Mouse (Mus musculus): Measurements from ENCODE around the gene Zg16. TPM values are rescaled to one million over a fixed set of nuclear protein-coding genes. Genes with fewer than 3 reads are reported as not detected.

Zg16 gene
- polyA plus RNA-seq, 1 experiment from 2014 or later, result not detected

DNA sequence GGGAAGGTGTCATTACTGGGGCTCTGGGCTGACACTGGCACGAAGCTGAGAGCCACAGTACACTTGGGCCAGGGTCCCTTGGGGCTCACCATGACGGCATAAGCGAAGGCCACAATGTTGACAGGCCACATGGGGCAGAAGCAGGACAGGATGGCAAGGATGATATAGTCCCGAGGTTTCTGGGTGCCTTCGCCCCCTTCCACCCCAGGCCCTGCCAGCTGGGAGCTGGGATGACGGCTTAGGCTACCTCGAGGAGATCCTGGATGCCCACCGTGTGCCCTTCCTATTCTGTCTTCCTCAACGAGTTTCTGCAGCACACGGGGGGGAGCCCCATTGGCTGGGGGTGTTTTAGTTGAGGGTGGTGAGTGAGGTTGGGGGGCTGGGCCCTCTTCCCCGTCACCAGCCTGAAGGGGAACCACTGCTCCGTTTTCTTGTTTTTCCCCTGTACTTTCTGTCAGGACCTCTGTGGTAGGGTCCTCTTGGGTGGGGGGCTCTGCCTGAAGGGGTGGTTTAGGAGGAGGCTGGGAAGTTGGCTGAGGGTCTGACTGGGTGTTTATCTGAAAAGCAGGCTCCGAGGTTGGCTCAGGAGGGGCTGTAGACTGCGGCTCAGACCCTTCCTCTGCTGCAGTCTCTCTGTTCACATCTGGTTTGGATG is 67.7 kb downstream of the Zg16 start:
- Histone ChIP-seq H3K36me3 (ENCODE audit: control insufficient read depth, insufficient read depth) (peaks cover 10% of the 10 kb centered on the region), H3K27ac (ENCODE audit: low read length) (no peak overlapping the region), H3K9me3 (ENCODE audit: control insufficient read depth, low read length) (no peaks in the 10 kb centered on the region), H3K4me2 (ENCODE audit: low read length) (peak overlapping the region; percentile 71), H3K9ac (replicated peaks; ENCODE audit: low read depth, low read length) (peak overlapping the region; percentile 71), H3K4me1 (replicated peaks; ENCODE audit: control insufficient read depth, insufficient read depth, low read length) (peaks cover 82% of the 10 kb centered on the region), H3K27me3 (replicated peaks; ENCODE audit: control insufficient read depth, insufficient read depth, low read length) (no peaks in the 10 kb centered on the region), H3K4me3 (replicated peaks; ENCODE audit: low read length) (peak overlapping the region; percentile 51)
- ATAC-seq, result no peak
- 72% methylated on average over 14 of the region's 14 CpGs for WGBS

DNA sequence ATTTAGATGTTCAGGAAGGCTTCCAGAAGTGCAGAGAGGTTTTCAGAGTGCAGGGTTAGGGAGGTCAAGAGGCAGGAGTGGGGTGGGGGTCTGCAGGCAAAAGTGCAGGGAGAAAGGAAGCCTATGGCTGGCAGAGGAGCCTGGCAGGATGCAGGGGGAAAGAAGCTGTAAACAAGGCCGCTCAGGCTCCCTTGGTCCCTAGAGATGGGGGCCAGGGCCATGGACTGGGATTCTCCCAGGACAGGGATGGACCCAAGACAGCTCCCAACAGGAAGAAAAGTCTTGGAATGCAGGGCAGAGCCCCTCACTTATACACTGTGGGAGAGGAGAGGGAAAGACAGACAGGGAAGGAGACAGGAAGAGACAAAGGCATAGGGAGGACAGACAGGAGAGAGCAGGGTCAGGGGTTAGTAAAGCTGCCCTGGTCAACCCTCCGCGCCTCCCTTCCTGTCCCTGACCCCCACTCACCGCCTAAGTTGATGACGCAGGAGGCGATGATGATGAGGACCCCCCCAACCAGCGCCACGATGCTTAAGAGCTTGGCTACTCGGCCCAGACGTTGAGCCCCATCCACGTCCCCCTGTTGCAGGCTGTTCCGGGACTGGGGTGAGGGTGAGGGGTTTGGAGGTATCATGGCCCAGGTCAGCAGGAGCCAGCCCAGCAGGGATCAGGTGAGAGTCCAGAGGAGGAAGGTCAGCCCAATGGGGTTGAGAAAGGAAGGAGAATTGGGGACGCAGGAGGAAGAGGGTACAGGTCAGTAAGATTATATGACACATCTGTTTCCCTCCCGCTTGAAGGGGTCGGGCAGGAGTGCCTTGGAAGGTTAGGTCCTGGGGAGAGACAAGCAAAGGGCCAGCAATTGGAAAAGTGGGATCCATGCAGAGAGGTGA is 68.5 kb downstream of the Zg16 start:
- ATAC-seq, result no peak
- no peaks in the 10 kb centered on the region for H3K9me3 ChIP-seq (ENCODE audit: control insufficient read depth, low read length)
- no peak overlapping the region for H3K4me3 ChIP-seq (replicated peaks; ENCODE audit: low read length)
- H3K27me3 ChIP-seq (replicated peaks; ENCODE audit: control insufficient read depth, insufficient read depth, low read length), result no peaks in the 10 kb centered on the region
- peaks cover 10% of the 10 kb centered on the region for H3K36me3 ChIP-seq (ENCODE audit: control insufficient read depth, insufficient read depth)
- peak overlapping the region; percentile 78 for H3K27ac ChIP-seq (ENCODE audit: low read length)
- WGBS, result 92% methylated on average over 15 of the region's 15 CpGs
- peak overlapping the region; percentile 15 for H3K9ac ChIP-seq (replicated peaks; ENCODE audit: low read depth, low read length)
- peak overlapping the region; percentile 8; the same call in 1 of the 2 replicates for H3K4me2 ChIP-seq (ENCODE audit: low read length)
- peaks cover 79% of the 10 kb centered on the region for H3K4me1 ChIP-seq (replicated peaks; ENCODE audit: control insufficient read depth, insufficient read depth, low read length)

DNA sequence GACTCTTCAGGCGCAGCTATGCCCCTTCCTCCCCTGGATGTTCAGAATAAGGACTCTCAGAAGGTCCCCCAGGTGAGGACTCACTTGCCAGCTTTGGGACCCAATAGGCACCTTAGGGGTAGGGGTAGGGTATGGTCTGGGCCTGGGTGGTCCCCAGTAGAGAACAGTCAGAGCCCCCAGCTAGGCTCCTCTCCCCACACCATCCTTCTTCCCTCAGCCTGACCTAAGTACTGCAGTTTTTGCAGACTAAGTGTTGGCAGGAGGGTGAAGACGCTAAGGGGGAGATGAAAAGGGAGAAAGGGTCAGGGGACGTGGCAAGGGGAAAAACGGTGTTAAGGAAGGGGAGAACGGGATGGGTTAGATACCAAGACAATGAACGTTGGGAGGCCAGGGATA is 69.2 kb downstream of the Zg16 start:
- ATAC-seq, result no peak
- peak overlapping the region; percentile 15 for H3K9ac ChIP-seq (replicated peaks; ENCODE audit: low read depth, low read length)
- H3K27ac ChIP-seq (ENCODE audit: low read length), result peak overlapping the region; percentile 78
- H3K36me3 ChIP-seq (ENCODE audit: control insufficient read depth, insufficient read depth), result peaks cover 15% of the 10 kb centered on the region
- peak overlapping the region; percentile 8 for H3K4me2 ChIP-seq (ENCODE audit: low read length)
- no peak overlapping the region for H3K4me3 ChIP-seq (replicated peaks; ENCODE audit: low read length)
- WGBS, result 55% methylated on average over 6 of the region's 6 CpGs
- no peaks in the 10 kb centered on the region for H3K9me3 ChIP-seq (ENCODE audit: control insufficient read depth, low read length)
- H3K27me3 ChIP-seq (replicated peaks; ENCODE audit: control insufficient read depth, insufficient read depth, low read length), result no peaks in the 10 kb centered on the region
- H3K4me1 ChIP-seq (replicated peaks; ENCODE audit: control insufficient read depth, insufficient read depth, low read length), result peaks cover 72% of the 10 kb centered on the region

DNA sequence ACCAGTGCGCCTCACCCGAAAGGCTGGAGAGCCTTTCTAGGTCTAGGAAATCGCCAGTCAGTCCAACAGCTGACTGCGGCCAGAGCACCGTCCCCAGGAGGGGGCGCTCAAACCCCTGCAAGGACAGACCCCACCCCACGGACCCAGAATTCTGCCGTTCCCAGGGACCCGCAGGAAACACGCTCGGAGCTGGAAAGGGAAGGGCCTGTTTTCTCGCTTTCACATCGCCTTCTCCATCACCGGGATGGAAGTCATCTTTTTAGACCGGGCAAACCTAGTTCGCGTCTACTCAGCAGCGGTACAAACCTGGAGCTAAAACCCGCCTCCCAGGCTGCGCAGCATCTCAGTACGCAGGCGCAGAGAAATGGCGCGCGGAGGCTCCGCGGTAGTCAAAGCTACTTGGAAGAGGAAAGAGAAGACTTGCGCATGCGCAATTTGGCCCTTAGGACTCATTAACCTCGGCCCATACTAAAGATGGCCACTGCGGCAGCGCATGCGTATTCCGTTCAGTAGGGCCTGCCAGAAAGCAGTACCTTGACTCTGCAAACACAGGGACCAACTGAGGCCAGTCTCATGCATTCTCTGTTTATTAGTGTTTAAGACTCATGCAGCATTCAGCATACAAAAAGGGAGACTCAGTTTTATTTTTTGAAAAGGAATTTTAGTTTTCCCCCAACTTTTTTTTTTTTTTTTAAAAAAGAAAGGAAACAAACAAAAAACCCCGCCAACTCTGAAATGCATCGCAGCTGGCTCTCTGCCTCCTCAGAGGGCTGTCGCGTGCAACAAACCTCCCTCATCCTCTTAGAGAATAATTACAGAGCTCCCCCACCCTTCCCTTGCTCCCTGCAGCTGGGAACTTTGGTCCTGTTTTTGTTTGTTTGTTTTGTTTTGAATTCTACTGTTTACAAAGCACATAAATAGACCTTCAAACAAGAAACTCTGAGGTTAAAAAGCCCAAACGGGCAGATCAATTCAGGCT is 69.9 kb downstream of the Zg16 start, which contains the start of gene Pagr1a:
Gene Pagr1a, minus strand, starts transcription at position 382 of the 979 bp plus-strand sequence.
- Histone ChIP-seq H3K27me3 (replicated peaks; ENCODE audit: control insufficient read depth, insufficient read depth, low read length) (no peaks in the 10 kb centered on the region), H3K4me2 (ENCODE audit: low read length) (peak within 1 kb of the TSS; percentile 83), H3K9ac (replicated peaks; ENCODE audit: low read depth, low read length) (peak within 1 kb of the TSS; percentile 85), H3K4me3 (replicated peaks; ENCODE audit: low read length) (peak within 1 kb of the TSS; percentile 62), H3K27ac (ENCODE audit: low read length) (peak within 1 kb of the TSS; percentile 97), H3K4me1 (replicated peaks; ENCODE audit: control insufficient read depth, insufficient read depth, low read length) (peaks cover 65% of the 10 kb centered on the region), H3K9me3 (ENCODE audit: control insufficient read depth, low read length) (no peaks in the 10 kb centered on the region), H3K36me3 (ENCODE audit: control insufficient read depth, insufficient read depth) (peaks cover 11% of the 10 kb centered on the region; the same call in 1 of the 2 replicates)
- ATAC-seq, result peak; percentile 84
- 1% methylated on average over 39 of the region's 39 CpGs for WGBS

DNA sequence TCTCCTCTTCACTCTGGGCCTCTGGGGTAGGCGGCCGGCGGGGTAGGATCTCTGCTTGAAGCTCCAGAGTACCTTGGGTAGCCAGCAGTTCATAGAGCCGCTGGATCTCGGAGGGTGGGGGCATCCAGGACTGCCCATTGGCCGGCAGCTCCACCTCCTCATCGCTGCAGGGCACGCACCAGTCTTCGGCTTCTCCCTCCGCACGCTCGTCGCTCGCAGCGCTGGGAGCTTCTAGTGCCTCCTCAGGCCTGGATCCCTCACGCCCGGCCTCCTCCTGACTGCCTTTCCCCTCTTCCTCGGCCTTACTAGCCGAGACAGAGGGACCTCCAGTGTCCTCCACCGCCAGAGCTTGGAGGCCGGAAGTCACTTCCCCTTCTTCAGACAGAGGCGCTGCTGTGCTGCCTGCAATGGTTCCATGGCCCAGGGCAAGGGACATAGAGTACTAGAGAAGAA is 70.6 kb downstream of the Zg16 start:
- Histone ChIP-seq H3K4me1 (replicated peaks; ENCODE audit: control insufficient read depth, insufficient read depth, low read length) (peaks cover 59% of the 10 kb centered on the region), H3K9me3 (ENCODE audit: control insufficient read depth, low read length) (no peaks in the 10 kb centered on the region), H3K27ac (ENCODE audit: low read length) (peak overlapping the region; percentile 97), H3K4me3 (replicated peaks; ENCODE audit: low read length) (peak overlapping the region; percentile 62), H3K4me2 (ENCODE audit: low read length) (peak overlapping the region; percentile 83), H3K9ac (replicated peaks; ENCODE audit: low read depth, low read length) (peak overlapping the region; percentile 85), H3K36me3 (ENCODE audit: control insufficient read depth, insufficient read depth) (peaks cover 11% of the 10 kb centered on the region; the same call in 1 of the 2 replicates), H3K27me3 (replicated peaks; ENCODE audit: control insufficient read depth, insufficient read depth, low read length) (no peaks in the 10 kb centered on the region)
- peak; percentile 43 for ATAC-seq
- WGBS, result 0% methylated on average over 20 of the region's 22 CpGs

DNA sequence TGATC is 70.8 kb downstream of the Zg16 start, which contains the start of gene Pagr1b:
Gene Pagr1b, minus strand, starts transcription at position 4 of the 5 bp plus-strand sequence.
- Histone ChIP-seq H3K4me2 (ENCODE audit: low read length) (peak within 1 kb of the TSS; percentile 83), H3K36me3 (ENCODE audit: control insufficient read depth, insufficient read depth) (peaks cover 11% of the 10 kb centered on the region; the same call in 1 of the 2 replicates), H3K4me3 (replicated peaks; ENCODE audit: low read length) (peak within 1 kb of the TSS; percentile 62), H3K4me1 (replicated peaks; ENCODE audit: control insufficient read depth, insufficient read depth, low read length) (peaks cover 57% of the 10 kb centered on the region), H3K27me3 (replicated peaks; ENCODE audit: control insufficient read depth, insufficient read depth, low read length) (no peaks in the 10 kb centered on the region), H3K27ac (ENCODE audit: low read length) (peak within 1 kb of the TSS; percentile 97), H3K9me3 (ENCODE audit: control insufficient read depth, low read length) (no peaks in the 10 kb centered on the region), H3K9ac (replicated peaks; ENCODE audit: low read depth, low read length) (peak within 1 kb of the TSS; percentile 85)
- ATAC-seq, result no peak

DNA sequence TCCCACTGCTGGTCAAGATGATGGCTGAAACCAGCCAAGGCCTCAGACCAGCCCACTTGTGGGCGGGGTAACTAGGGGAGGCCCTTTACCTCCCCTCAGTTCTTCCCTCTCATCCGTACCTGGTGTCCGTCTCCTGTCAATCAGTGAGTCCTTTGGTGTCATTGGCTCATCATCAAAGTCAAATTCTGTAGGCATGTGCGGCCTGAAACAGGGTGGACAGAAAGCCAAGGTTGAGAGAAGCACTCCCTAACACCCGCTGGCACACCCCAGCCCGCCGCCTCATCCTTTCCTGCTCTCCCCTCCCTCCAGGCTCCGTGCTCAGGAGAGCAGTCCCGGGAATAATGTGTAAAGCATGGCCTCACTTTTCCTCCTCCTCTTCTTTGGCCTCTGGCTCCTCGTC is 71.0 kb downstream of the Zg16 start:
- ATAC-seq, result 0 out of 2 replicates have a peak, but pooled peaks have one; percentile 0
- H3K27ac ChIP-seq (ENCODE audit: low read length), result peak overlapping the region; percentile 97
- peaks cover 11% of the 10 kb centered on the region; the same call in 1 of the 2 replicates for H3K36me3 ChIP-seq (ENCODE audit: control insufficient read depth, insufficient read depth)
- H3K4me1 ChIP-seq (replicated peaks; ENCODE audit: control insufficient read depth, insufficient read depth, low read length), result peaks cover 55% of the 10 kb centered on the region
- peak overlapping the region; percentile 85 for H3K9ac ChIP-seq (replicated peaks; ENCODE audit: low read depth, low read length)
- H3K9me3 ChIP-seq (ENCODE audit: control insufficient read depth, low read length), result no peaks in the 10 kb centered on the region
- H3K4me2 ChIP-seq (ENCODE audit: low read length), result peak overlapping the region; percentile 83
- WGBS, result 2% methylated on average over 10 of the region's 10 CpGs
- no peaks in the 10 kb centered on the region for H3K27me3 ChIP-seq (replicated peaks; ENCODE audit: control insufficient read depth, insufficient read depth, low read length)
- H3K4me3 ChIP-seq (replicated peaks; ENCODE audit: low read length), result peak overlapping the region; percentile 62

DNA sequence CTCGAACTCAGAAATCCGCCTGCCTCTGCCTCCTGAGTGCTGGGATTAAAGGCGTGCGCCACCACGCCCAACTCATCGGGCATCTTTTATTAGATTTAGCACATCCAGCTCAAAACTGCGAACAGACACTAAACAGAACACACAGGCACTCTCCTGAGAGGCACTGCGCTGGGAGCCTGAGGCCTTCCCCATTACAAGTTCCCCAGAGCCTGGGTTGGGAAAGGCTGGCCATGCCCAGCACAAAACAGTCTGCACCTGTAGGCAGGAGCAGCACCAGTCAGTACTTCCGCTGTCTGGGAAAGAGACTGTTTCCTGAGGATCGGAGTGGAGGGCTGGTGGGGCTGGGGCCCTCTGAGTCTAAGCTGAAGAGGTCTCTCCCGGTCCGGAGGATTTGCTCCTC is 72.1 kb downstream of the Zg16 start:
- Histone ChIP-seq H3K9ac (replicated peaks; ENCODE audit: low read depth, low read length) (no peak overlapping the region), H3K4me2 (ENCODE audit: low read length) (no peak overlapping the region), H3K4me3 (replicated peaks; ENCODE audit: low read length) (no peak overlapping the region), H3K36me3 (ENCODE audit: control insufficient read depth, insufficient read depth) (peaks cover 11% of the 10 kb centered on the region; the same call in 1 of the 2 replicates), H3K27me3 (replicated peaks; ENCODE audit: control insufficient read depth, insufficient read depth, low read length) (no peaks in the 10 kb centered on the region), H3K27ac (ENCODE audit: low read length) (no peak overlapping the region), H3K9me3 (ENCODE audit: control insufficient read depth, low read length) (no peaks in the 10 kb centered on the region), H3K4me1 (replicated peaks; ENCODE audit: control insufficient read depth, insufficient read depth, low read length) (peaks cover 46% of the 10 kb centered on the region)
- ATAC-seq, result no peak
- 96% methylated on average over 12 of the region's 12 CpGs for WGBS

DNA sequence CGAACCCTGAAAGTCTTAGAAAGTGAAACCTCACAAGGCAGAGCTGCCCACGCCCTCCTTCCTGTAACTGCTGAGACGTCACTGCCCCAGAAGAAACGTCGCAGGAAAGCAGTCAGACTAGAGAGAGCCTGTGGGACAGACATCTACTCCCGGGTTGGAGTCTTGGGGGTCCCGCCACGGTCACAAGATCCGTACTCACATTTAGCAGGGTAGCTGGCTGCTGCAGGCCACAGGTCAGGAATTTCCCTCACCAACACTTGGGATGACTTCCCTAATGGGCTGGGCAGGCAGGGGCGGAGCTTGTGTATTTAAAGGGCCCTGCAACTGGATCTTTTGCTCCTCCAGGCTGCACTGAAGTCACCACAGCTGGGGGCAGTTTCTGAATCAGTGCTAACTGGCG is 72.8 kb downstream of the Zg16 start, which contains the start of gene Mvp:
Gene Mvp, minus strand, starts transcription at position 302 of the 400 bp plus-strand sequence.
- ATAC-seq, result no peak
- no peak within 1 kb of the TSS for H3K9ac ChIP-seq (replicated peaks; ENCODE audit: low read depth, low read length)
- peaks cover 11% of the 10 kb centered on the region; the same call in 1 of the 2 replicates for H3K36me3 ChIP-seq (ENCODE audit: control insufficient read depth, insufficient read depth)
- 79% methylated on average over 11 of the region's 11 CpGs for WGBS
- H3K4me3 ChIP-seq (replicated peaks; ENCODE audit: low read length), result peak within 1 kb of the TSS; percentile 21
- H3K4me1 ChIP-seq (replicated peaks; ENCODE audit: control insufficient read depth, insufficient read depth, low read length), result peaks cover 39% of the 10 kb centered on the region
- no peak within 1 kb of the TSS for H3K27ac ChIP-seq (ENCODE audit: low read length)
- H3K4me2 ChIP-seq (ENCODE audit: low read length), result peak within 1 kb of the TSS; percentile 13; the same call in 1 of the 2 replicates
- H3K9me3 ChIP-seq (ENCODE audit: control insufficient read depth, low read length), result no peaks in the 10 kb centered on the region
- no peaks in the 10 kb centered on the region for H3K27me3 ChIP-seq (replicated peaks; ENCODE audit: control insufficient read depth, insufficient read depth, low read length)

All from forebrain, embryonic 16.5 days (tissue).